Mouse (Mus musculus) gastrocnemius, adult 18-20 months (tissue): ENCODE results near the gene Aoah. TPM values are rescaled to one million over a fixed set of nuclear protein-coding genes. Genes with fewer than 3 reads are reported as not detected.

ENCODE experiments used
- DNase-seq: peaks from one replicate; pipeline ENCODE4 v3.0.0; 2021; ENCODE audit warnings: low spot score
- total RNA-seq, 2 experiments: library from RNA; stranded (reverse); gene quantifications; 2 replicates each; pipeline ENCODE4 v1.2.3; 2021

Aoah gene
- total RNA-seq, 2 experiments from 2014 or later, result 0.21 to 0.24 TPM

DNA sequence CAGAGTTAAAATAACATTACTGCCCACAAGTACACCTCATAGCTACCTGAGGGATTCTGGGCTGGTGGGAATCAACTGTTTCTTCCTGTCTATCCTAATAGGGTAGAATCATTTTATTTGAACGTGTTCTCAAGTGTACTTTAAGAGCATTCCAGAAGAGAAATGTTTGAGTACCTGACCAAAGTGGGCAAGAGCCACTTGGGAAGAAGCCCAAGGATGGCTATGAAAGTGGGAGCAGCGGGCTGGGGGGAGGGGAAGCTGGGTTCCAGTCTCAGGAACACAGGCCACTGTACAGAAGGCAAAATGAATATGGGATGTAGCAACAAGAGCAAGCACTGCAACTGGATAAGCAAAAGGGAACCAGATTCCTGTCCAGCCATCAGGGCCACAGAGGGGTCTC lies 111.3 kb downstream of the Aoah start:
- DNase-seq, result no peak

DNA sequence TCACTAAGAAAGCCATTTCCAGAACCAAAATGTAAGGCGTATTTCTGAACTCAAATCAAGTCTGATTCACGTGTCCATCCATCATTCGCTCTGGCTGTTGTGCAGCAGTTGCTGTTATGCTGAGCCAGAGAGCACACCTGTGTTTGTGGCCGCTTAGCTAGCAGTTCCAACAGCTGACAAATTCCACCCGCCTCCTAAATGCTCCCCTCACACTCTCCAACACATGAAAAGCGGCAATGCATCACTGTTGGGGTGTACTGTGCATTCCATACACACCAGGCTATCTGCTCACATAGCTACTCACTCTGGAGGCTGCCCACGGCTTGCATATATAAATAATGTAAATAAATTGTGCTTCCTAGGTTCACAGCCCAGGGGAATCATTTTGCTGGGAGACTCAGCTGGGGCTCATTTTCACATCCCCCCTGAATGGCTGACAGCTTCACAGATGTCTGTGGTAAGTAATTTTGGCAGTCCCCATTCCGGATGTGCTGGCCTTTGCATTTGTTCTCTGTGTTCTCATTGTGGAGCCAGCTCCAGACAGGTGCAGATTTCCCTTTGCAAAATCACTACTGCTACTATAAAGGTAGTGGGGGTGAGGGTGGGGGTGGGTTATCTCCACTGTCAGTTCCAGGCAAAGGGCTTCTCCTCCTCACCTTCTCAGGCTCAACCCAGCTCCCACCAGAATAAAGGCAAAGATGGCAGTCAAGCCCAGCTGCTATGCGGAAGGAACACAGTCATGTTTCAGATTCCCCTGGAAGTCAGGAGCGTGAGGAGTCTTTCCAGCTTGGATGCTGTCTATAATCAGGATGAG lies 123.0 kb downstream of the Aoah start:
- no peak for DNase-seq

- DNase-seq, result no peak
These were observed 126.5 kb downstream of the Aoah start for GRCm38 (mm10) chr13:20920401-20920800.

DNA sequence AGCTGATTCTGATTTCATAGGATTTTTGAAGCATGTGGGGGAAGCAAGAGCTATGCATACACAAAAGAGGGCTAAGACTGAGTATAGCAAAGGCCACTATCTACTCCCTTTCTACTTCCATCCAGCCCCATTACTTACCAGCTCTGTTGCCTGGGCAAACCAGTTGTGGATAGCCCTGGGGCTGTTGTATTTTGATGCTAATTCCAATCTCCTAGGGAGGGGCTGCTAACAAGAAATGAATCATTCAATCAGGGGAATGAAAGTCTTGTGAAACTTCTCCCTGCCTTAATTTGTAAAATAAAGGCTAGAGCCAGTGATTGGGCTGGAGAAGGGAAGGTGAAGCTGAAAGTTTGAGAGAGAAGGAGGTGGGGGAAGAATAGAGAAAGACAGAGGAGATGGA lies 142.1 kb downstream of the Aoah start:
- DNase-seq, result no peak

DNA sequence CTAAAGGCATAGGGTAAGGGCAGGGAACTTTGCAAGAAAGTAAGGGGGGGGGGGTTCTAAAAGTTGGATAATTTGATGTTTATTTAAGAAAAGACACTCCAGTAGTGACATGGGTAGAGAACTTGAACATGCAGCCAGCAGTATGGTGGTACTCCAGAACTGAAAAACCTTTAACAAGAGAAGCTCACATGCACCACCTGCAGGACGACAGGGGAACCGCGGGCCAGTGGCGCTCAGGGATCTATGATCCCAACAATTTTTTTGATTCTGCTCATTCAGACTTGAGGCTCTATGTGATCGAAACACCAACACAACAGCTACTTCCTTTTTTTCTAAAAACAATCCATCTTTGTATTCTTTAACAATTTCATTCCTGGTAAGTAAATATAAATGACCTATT lies 143.5 kb downstream of the Aoah start:
- peak; percentile 40 for DNase-seq

DNA sequence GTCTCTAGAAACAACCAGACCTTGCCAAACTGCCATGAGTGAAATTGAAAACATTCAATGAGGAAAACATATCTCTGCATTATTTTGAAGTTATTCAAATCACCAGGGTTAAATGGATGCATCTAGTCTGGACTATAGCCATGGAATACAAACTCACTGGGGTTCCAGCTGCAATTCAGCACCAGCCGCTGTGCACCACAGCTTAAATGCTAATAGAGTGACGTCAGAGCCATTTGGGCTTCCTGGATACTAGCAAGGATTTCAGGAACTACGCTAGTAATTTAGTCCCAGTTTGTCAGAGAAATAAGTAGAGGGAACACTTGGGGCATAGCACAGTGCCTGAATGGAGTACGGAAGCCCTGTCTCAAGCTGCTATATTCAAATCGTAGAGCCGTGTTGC lies 145.2 kb downstream of the Aoah start:
- no peak for DNase-seq

- no peak for DNase-seq
These were observed 146.5 kb downstream of the Aoah start for GRCm38 (mm10) chr13:20940389-20940788.

- no peak for DNase-seq
These were observed 147.8 kb downstream of the Aoah start for GRCm38 (mm10) chr13:20941707-20942106.

GRCm38 (mm10) chr13:20963086-20963485 lies 169.2 kb downstream of the Aoah start:
- no peak for DNase-seq

GRCm38 (mm10) chr13:20981234-20982230 lies 187.6 kb downstream of the Aoah start:
- DNase-seq, result no peak

DNA sequence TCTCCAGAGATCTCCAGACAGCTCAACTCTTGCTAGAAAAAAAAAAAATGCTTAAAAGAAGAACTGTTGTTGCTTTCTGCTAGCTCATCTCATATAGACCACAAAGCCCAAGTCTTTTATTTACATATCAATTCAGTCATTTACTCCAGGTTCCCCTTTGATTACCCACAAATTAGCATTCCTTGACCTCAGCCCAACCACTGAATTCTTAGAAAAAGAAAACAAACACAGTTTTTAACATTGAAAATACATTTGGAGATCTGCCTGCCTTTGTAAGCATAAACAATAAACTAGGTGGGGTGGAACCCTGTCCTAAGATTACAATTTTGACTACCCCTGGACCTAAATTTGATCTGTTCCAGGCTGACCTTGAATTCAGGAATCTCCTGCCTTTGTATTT lies 191.6 kb downstream of the Aoah start:
- DNase-seq, result no peak

GRCm38 (mm10) chr13:20985961-20986360 lies 192.0 kb downstream of the Aoah start:
- no peak for DNase-seq

GRCm38 (mm10) chr13:21005238-21005637 lies 211.3 kb downstream of the Aoah start:
- DNase-seq, result no peak

GRCm38 (mm10) chr13:21005642-21006320 lies 211.9 kb downstream of the Aoah start:
- DNase-seq, result no peak

GRCm38 (mm10) chr13:21006321-21006653 lies 212.4 kb downstream of the Aoah start:
- no peak for DNase-seq

DNA sequence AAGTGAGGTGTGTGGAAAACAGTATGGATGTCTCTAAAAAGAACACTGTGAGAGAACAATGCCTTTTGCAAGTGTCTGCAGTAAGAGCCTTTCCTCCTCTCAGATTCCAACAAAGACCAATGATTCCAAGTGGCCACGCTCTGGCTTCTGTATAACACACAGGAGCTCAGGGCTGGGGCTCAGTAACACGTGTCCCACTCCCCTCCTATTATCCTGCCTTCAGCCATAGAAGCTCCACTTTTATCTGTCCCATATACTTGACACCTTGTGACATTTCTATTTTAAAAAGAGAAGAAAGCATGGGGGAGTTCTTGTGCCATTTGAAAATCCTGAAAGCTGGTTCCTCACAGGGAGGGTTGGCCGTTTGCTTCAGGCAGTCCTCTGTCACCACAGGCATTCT lies 219.7 kb downstream of the Aoah start:
- no peak for DNase-seq

DNA sequence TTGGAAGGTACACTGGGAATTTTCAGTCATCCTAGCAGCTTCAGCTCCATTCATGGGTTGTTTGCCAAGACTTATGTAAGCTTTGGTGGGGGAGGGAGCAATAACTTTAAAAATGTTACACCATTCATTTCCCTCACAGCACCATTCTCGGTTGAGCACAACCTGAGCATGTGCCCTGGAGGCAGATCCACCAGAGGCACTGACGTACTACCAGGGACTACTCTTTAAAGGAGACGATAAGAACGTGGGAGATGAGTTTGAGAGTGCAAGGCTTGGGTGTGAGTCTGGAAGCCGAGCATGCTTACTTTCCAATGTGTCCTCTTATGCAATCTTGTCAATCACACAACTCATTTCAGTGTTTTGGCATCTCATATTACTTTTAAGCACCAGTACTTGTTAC lies 230.9 kb downstream of the Aoah start:
- no peak for DNase-seq

DNA sequence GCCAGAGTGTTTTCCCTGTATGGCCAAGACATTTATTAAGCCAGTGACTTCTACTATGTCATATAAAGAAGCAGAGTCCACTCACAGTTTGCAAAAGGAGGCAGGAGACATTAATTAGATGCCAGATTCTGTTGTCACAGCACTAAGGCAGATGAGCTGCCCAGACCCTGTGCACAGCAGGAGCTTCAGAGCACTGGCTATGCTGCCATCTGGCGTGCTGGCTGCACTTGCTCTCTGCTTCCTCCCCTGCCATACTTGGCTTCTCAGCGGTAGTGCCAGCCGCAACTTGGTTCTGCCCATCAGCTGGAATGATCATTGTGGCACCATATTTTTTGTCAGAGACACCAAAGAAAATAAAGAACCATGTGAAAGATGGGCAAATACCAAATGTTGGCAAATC lies 239.3 kb downstream of the Aoah start:
- DNase-seq, result no peak

DNA sequence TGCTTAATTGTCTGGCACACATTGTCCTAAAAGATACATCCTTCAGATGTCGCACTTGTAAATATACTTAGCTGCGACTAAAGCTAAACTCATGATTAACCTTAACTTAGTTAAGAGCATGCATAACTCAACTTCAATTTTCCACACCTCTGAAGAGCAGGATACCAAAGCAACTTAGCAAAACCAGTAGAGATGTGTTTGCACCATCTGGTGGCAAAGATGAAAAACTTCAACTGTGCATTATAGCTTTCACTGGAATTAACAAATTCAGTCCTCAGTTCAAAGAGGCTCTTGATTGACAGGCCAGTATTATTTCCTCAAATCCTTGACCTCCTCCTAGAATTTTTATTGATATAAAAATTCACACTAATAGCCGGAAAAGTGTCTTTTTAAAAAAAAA lies 241.1 kb downstream of the Aoah start:
- DNase-seq, result no peak

- DNase-seq, result no peak
These were observed 242.1 kb downstream of the Aoah start for GRCm38 (mm10) chr13:21035981-21036380.

GRCm38 (mm10) chr13:21040589-21041199 lies 246.8 kb downstream of the Aoah start:
- DNase-seq, result no peak

DNA sequence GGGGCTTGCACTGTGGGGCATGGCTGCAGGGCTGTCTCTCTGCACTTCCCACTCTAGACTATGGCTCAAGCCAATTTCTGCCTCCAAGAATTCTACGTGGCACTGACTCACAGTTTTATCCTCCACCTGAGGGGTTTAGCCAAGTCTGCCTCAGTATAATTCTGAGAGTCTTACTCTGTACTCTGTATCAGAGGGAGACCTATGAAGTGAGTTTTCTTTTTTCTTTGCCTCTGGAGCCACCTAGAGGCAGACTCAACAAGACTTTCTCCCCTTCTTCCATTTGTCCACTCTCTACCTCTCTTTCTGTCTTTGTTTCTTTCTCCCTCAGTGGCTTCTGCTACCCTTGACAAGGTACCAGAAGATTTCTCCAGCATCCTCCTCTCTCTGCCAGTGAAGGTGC lies 256.2 kb downstream of the Aoah start:
- no peak for DNase-seq
